Mouse (Mus musculus) frontal cortex, adult (tissue): ENCODE measurements around the gene Xlr5c.
"Not testable (repeated sequence)": the region's sequence is repeated elsewhere in the genome, so short reads cannot be mapped to it uniquely, and the experiment has no call there.

Source experiments
- ATAC-seq: cut with Nextera tagmentation; 2 replicates; pipeline ENCODE4 v1.9.2; 2017; ENCODE audit warnings: mild to moderate bottlenecking, moderate library complexity, mixed read lengths; ENCODE audit not compliant: low TSS enrichment

Xlr5c gene

GRCm38 (mm10) chrX:73292876-73293275 lies at the start of gene Xlr5c, which contains the start of gene Xlr5a:
Gene Xlr5c, minus strand, starts transcription at chrX:73292976.
Gene Xlr5a, minus strand, starts transcription at chrX:73292976.
- ATAC-seq, result not testable (repeated sequence)

- ATAC-seq, result peak; percentile 87
Measured at GRCm38 (mm10) chrX:73342483-73342895, 49.7 kb upstream of the Xlr5c start, which contains the start of gene Zfp275. Gene Zfp275, plus strand, starts transcription at chrX:73342621.

- no peak for ATAC-seq
Measured at GRCm38 (mm10) chrX:73342068-73342467, 49.3 kb upstream of the Xlr5c start.

- no peak for ATAC-seq
Measured at GRCm38 (mm10) chrX:73341473-73341872, 48.7 kb upstream of the Xlr5c start.

- no peak for ATAC-seq
Measured at GRCm38 (mm10) chrX:73336740-73337139, 44.0 kb upstream of the Xlr5c start, which contains the start of gene Gm45015. Gene Gm45015, minus strand, starts transcription at chrX:73336840.

GRCm38 (mm10) chrX:73333548-73333947 lies 40.8 kb upstream of the Xlr5c start:
- ATAC-seq, result no peak

- ATAC-seq, result no peak
Measured at GRCm38 (mm10) chrX:73327215-73327614, 34.4 kb upstream of the Xlr5c start.

GRCm38 (mm10) chrX:73321029-73321428 lies 28.3 kb upstream of the Xlr5c start:
- no peak for ATAC-seq

GRCm38 (mm10) chrX:73312522-73312921 lies 19.7 kb upstream of the Xlr5c start:
- peak; percentile 64; the same call in 1 of the 2 replicates for ATAC-seq

- ATAC-seq, result not testable (repeated sequence)
Measured at GRCm38 (mm10) chrX:73295745-73296144, 3.0 kb upstream of the Xlr5c start.

- ATAC-seq, result not testable (repeated sequence)
Measured at GRCm38 (mm10) chrX:73265270-73265669, 27.5 kb downstream of the Xlr5c start, which contains the start of gene Xlr3c. Gene Xlr3c, minus strand, starts transcription at chrX:73265390.

- ATAC-seq, result peak; percentile 79
Measured at GRCm38 (mm10) chrX:73262428-73262827, 30.3 kb downstream of the Xlr5c start.

GRCm38 (mm10) chrX:73242821-73243325 lies 49.9 kb downstream of the Xlr5c start, which contains the start of gene Xlr4c:
Gene Xlr4c, minus strand, starts transcription at chrX:73243130.
- not testable (repeated sequence) for ATAC-seq
